Mouse (Mus musculus) left cerebral cortex, postnatal 36 days (tissue): ENCODE measurements around the gene Apobr. TPM values are rescaled to one million over a fixed set of nuclear protein-coding genes. Genes with fewer than 3 reads are reported as not detected.

Experiments
- DNase-seq, 2 experiments: peaks; one replicate each; pipeline ENCODE4 v3.0.0; 2021 to 2022; ENCODE audit warnings: low spot score in 2 of 2, mixed read lengths in 1 of 2
- intact Hi-C: fragments of 180-260 bp; cut with DNase I; formaldehyde crosslinking; loops from one replicate; pipeline ENCODE4 v1.15.1; 2025
- total RNA-seq, 2 experiments: library from RNA; stranded (reverse); gene quantifications; 2 replicates each; pipeline ENCODE4 v1.2.3; 2021

The Apobr gene
- total RNA-seq, result under 1 TPM; 0.39 to 0.63 TPM

DNA sequence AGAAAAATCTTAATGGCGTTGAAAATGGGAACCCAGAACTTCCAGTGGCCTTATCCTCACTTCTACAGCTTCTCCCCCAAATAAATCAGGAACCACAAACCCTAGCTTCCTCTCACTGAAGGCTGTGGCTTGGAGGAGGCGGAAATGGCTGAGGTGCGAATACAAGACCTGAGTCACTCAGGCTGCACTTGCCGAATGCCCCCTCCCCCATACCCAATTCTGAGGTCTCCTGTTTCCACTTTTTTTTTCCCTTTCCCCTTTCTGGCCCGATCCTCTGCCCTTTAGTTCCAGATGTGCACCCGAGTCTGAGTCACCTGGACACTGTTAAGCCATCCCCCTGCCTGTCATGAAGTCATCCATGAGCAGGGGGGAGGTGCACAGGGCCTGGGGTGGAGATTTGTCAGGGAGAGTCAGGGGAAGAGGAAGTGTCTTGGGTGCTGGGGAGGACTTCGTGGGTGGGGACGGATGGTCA, at the start of gene Apobr:
Gene Apobr, plus strand, starts transcription at position 437 of the 472 bp plus-strand sequence.
- DNase-seq, result no peak
- intact Hi-C loops, result loop anchor here (5.0 kb wide), 1 partner anchor 113 kb away; the partner anchor contains the start of genes Bola2 and Slx1b

DNA sequence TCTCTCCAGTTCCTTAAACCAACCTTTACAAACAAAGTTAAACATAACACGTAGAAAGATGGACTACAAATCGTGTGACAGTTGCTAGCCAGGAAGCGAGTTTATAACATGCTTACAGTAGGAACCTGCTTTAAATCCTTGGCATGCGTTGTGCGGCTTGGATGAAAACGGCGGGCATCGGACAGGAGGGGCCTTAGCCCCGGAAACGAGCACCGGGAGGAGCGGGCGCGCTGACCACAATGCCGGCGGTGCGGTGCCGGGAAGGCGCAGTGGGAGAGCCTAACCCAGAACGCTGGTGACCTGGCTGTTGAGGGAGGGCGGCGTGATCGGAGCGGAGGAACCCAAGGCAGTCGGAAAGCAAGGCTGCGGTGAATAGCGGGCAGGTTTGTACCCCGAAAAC, 49.0 kb upstream of the Apobr start:
- no peak for DNase-seq
- intact Hi-C loops, result no loop called here

DNA sequence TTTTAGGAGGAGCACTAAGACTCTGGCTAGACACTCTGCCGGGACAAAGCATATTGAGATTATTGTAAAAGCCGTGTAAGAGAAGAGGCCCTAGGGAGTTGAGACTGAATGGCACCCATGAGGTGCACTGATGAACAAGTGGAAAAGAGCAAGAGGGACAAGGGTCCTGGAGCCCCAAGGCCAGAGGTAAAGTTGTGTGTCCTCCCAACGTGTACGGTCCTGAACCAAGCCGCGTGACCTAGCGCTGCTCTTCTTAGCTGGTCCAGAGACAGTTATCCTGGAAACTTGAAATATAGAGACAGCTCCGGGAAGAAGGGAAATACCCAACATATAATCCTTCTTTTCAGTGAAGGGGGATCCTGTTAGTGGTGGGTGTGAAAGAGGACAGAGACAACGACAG, 48.3 kb upstream of the Apobr start:
- DNase-seq, result no peak
- intact Hi-C loops, result no loop called here

DNA sequence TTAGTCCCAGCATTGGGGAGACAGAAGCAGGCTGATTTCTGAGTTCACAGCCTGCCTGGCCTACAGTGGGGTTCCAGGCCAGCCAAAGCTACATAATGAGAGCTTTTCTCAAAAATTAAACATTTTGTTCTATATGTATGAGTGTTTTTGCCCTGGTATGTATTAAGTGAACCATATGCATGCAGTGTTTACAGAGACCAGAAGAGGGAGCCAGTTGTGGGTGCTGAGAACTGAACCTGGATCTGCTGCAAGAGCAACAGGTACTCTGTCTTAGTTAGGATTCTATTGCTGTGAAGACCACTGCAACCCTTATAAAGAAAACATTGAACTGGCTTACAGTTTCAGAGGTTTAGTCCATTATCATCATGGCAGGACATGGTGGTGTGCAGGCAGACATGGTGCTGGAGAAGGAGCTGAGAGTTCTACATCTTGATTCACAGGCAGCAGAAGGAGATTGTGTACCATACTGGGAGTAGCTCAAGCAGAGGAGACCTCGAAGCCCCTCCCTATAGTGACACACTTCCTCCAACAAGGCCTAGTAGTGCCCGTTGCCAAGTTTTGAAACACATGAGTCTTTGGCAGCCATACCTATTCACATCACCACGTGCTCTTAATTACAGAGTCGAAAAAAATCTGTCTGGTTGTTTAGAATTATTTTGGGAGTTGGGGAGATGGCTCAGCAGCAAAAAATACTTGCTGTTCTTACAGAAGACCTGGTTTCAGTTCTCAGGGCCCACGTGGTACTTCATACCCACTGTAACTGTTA, 46.7 kb upstream of the Apobr start:
- DNase-seq, result no peak
- intact Hi-C loops, result no loop called here

DNA sequence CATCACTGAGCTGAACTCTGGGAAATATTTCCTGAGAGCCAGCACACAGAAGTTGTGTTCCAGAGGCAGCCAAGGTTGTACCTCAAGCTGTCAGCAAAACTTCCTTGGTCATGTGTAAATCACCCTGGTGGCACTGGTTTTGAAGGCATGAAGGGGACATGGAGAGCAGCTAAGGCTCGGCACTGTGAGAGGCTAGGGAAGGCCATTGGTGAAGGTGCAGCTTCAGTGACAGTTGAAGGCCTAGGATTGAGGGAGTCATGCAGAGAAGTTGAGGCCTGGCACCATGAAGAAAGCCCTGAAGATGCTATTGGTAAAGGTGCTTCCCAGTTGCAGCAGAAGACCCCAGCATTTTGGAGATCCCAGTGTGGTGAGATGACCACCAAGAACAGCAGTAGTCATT, 43.1 kb upstream of the Apobr start:
- intact Hi-C loops, result no loop called here
- DNase-seq, result no peak

GRCm38 (mm10) chr7:126545631-126546030, 39.1 kb upstream of the Apobr start:
- intact Hi-C loops, result no loop called here
- DNase-seq, result no peak

GRCm38 (mm10) chr7:126554796-126555195, 29.9 kb upstream of the Apobr start:
- DNase-seq, result no peak
- intact Hi-C loops, result no loop called here

- intact Hi-C loops, result no loop called here
- DNase-seq, result no peak
Observed at GRCm38 (mm10) chr7:126556635-126557034, 28.1 kb upstream of the Apobr start.

GRCm38 (mm10) chr7:126565693-126566092, 19.0 kb upstream of the Apobr start:
- intact Hi-C loops, result loop anchor here (5.0 kb wide), 1 partner anchor 78 kb away; the partner anchor contains the start of gene Tufm
- no peak for DNase-seq

DNA sequence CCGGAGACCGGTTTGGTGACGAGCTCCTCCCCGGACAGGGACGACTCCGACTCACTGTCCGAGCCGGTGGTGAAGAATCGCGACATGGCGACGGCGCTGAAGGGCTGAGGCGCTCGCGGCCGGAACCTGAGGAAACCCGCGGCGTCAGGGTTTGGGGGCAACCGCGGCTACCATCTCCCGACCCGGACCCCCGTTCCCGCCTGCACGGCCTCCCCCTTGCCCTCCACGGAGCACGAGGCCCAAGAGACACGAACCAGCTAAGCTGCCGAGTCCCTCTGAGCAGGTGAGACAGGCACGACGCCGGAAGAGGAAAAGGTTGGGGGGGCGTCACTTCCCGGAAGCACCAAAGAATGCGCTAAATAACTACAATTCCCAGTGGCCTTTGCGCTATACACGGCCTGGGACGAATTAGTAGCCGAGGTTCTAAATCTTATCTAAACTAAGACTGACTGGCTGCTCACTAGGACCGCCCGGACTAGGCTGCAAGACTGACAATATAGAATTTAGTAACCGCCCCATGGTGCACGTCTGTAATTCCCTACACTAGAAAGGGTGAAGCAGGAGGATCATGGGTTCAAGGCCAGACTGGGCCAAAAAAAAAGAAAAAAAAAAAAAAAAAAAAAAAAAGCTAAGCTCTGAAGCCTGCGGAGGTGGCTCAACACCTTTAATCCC, 18.5 kb upstream of the Apobr start, which contains the start of gene Eif3c:
Gene Eif3c, minus strand, starts transcription at position 318 of the 672 bp plus-strand sequence.
- intact Hi-C loops, result loop anchor here (5.0 kb wide), 1 partner anchor 79 kb away; the partner anchor contains the start of gene Tufm

GRCm38 (mm10) chr7:126576946-126577345, 7.8 kb upstream of the Apobr start:
- no peak for DNase-seq
- intact Hi-C loops, result no loop called here

More for the DNA sequence above, 18.5 kb upstream of the Apobr start, which contains the start of gene Eif3c:
- peak; percentile 87 to 88 for DNase-seq

DNA sequence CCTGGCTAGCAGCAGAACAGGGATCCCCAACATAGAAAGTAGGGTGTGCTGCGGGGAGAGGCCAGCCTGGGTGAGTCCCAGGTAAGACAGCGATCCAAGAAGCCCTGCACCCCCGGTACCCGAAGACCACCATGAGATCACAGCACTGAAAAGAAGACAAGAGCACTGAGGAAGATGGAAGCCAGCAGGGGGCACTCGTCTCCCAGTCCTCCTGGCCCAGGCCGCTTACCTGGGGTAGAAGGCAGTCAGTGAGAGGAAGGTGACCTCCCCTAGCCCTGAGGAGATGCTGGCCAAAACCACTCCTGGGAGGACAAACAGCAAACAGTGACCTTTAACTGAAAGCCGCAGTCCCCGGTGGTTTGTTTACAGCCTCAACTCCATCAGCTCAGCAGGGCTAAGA, 5.6 kb upstream of the Apobr start:
- no peak for DNase-seq
- intact Hi-C loops, result no loop called here

DNA sequence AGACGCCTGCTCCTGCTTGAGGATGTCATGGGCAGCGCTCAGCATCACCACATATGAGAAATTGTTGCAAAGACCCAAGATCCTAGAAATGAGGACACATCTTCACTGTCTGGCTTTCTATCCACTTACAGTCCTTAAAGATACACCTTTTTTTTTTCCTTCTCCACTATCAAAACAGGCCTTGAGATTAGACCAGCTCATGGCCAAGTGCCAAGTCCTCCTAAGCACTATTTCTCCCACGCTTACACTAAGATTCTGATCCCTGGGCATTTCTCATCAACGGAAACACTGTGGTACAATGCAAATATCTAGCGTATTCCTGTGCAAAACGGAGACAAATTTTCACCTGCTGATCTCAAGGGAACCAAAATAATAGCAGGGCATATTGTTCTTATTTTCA, 3.1 kb upstream of the Apobr start:
- intact Hi-C loops, result loop anchor here (5.0 kb wide), 1 partner anchor 116 kb away; the partner anchor contains the start of genes Bola2 and Slx1b
- no peak for DNase-seq

DNA sequence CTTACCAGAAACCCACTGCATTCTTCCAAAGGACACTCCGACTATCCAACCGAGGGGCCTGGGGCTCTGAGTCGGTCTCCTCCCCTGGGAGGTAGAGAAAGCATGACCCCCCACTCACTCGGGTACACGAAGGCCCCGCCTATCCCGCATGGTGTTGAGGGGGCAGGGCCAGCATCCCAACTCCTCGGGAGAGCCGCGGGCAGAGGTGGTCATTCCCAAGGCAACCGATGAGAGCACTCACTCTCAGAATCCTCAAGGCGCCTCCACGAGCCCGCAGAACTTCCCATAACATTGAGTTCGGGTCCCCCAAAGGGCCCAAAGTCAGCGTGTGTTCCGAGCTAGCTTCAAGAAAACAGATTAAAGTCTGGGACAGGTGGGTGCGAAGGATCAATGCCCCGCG, 2.0 kb upstream of the Apobr start:
- intact Hi-C loops, result loop anchor here (5.0 kb wide), 1 partner anchor 115 kb away; the partner anchor contains the start of genes Bola2 and Slx1b
- DNase-seq, result peak in 1 of 2 experiments; percentile 37

DNA sequence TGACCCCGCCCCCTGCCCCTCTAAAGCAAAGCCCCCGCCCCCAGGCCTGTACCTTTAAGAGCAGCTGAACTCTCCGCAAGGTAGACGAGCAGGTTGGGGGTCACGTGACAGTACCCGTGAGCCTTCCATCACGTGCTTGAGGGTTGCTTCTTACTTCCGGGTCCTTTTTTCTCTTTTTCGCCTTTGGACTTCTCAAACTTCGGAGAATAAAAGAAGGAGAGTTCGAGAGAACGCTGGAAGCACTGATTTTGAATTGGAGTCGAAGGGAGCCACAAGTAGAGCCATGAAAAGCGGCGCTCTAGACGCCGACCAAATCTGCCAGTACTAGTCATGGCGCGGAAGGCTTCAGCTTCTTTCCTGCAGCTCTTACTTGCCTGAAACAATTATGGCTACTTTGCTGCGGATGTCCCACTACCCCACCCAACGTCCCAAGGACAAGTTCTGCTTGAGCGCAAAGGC, 1.5 kb upstream of the Apobr start:
- intact Hi-C loops, result loop anchor here (5.0 kb wide), 1 partner anchor 114 kb away; the partner anchor contains the start of genes Bola2 and Slx1b
- peak; percentile 84 to 88 for DNase-seq

DNA sequence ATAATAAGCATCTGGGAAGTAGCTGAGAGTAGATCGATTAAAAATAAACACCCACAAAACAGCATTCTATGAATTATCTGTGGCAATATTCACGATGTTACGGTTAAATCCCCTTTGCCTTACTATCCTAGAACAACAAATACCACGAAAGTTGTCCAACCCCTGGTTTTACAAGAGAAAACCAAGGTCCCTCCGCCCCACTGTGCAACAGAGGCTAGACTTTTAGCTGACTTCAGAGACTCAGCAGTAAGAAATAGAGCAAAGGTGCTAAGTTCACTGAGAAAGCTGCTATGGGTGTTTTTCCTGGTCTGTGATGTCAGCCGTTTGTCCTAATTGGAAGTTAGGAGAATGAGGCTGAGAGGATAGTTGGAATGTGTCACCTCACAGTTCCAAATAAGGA, 981 bp upstream of the Apobr start:
- intact Hi-C loops, result loop anchor here (5.0 kb wide), 1 partner anchor 114 kb away; the partner anchor contains the start of genes Bola2 and Slx1b
- DNase-seq, result no peak

GRCm38 (mm10) chr7:126585717-126586116, 975 bp downstream of the Apobr start, which contains the start of gene Cln3:
Cln3 (minus strand) TSS chr7:126585817.
- no peak for DNase-seq
- intact Hi-C loops, result loop anchor here (2.0 kb wide), 1 partner anchor 51 kb away; no protein-coding TSS in a partner anchor

DNA sequence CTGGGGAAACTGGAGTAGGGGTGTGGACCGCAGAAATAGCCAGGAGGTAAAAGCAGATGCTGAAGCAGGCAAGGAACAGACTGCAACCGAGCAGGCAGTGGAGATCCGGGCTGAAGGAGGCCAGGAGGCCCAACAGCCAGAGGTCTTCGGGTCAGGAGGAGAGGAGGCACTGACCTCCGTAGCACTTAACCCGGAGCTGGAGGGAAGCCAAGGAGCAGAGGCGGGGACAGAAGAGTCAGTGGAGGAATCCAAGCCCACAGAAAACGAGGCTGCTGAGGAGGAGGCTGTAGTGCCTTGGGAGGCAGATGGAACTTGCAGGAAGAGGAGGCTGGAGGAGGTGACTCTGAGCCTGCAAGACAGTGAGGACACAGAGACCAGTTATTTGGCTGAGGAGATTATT, 2.1 kb downstream of the Apobr start:
- no peak for DNase-seq
- intact Hi-C loops, result loop anchor here (2.0 kb wide), 1 partner anchor 50 kb away; no protein-coding TSS in a partner anchor

DNA sequence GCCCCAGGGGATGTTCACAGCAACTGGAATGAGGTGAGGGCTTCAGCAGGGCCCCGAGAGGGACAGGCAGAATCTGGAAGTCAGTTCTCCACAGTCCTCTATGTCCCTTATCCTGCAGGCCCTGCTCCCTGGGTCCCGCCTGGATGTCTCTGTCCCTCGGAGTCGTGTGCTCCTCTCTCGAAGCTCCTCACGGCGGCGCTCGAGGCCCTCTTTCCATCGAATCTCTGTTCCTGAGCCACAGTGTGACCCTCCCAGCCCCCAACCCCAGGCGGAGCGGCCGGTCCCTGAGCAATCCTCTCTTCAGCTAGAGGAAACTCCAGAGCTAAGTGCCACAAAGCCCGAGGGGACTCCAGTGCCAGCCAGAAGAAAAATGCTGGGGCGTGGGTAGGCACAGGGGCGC, 3.0 kb downstream of the Apobr start:
- DNase-seq, result no peak
- intact Hi-C loops, result loop anchor here (2.0 kb wide), 1 partner anchor 49 kb away; no protein-coding TSS in a partner anchor
